Mouse (Mus musculus) testis, adult 2 months (tissue): Measurements from ENCODE around the gene Asrgl1. TPM values are rescaled to one million over a fixed set of nuclear protein-coding genes. Genes with fewer than 3 reads are reported as not detected.
"Not testable (repeated sequence)": the region's sequence is repeated elsewhere in the genome, so short reads cannot be mapped to it uniquely, and the experiment has no call there.

Source experiments
- H3K27ac ChIP-seq: fragments of 200-500 bp; 2 replicates; pipeline ENCODE4 v1.5.1; 2012; ENCODE audit warnings: low read depth, low read length; ENCODE audit not compliant: control insufficient read depth, insufficient read depth
- H3K27me3 ChIP-seq: fragments of 200-500 bp; 2 replicates; pipeline ENCODE4 v1.6.1; 2012; ENCODE audit warnings: mild to moderate bottlenecking, low read length, moderate library complexity; ENCODE audit not compliant: control insufficient read depth, insufficient read depth
- H3K36me3 ChIP-seq: fragments of 200-500 bp; 2 replicates; pipeline ENCODE4 v1.6.1; 2012; ENCODE audit warnings: mild to moderate bottlenecking, low read length; ENCODE audit not compliant: control insufficient read depth, insufficient read depth
- H3K4me1 ChIP-seq: fragments of 200-500 bp; 2 replicates; pipeline ENCODE4 v1.6.1; 2012; ENCODE audit warnings: low read length; ENCODE audit not compliant: control insufficient read depth, insufficient read depth
- H3K4me3 ChIP-seq: fragments of 200-500 bp; 2 replicates; pipeline ENCODE4 v1.5.1; 2012; ENCODE audit warnings: low read depth, mild to moderate bottlenecking, low read length, moderate library complexity, mixed read lengths; ENCODE audit not compliant: control insufficient read depth
- CTCF ChIP-seq: fragments of 200-500 bp; IDR thresholded peaks from 2 replicates; pipeline ENCODE4 v1.5.1; 2012; ENCODE audit warnings: low read depth, mild to moderate bottlenecking, inconsistent platforms, low read length, moderate library complexity; ENCODE audit not compliant: control insufficient read depth, insufficient read depth, insufficient replicate concordance
- POLR2A ChIP-seq: fragments of 200-500 bp; IDR thresholded peaks from 2 replicates; pipeline ENCODE4 v1.6.1; 2012; ENCODE audit warnings: low read depth, mild to moderate bottlenecking, inconsistent platforms, low read length, moderate library complexity; ENCODE audit not compliant: control insufficient read depth
- polyA plus RNA-seq: library from polyadenylated mRNA; depleted of rRNA; stranded (reverse); fragments of >200 nt; gene quantifications from 2 replicates; pipeline ENCODE4 v1.2.3, GENCODE M21; 2012; rRNA removed

Gene Asrgl1
- 232 and 259 TPM in 2 replicates for polyA plus RNA-seq

GRCm38 (mm10) chr19:9135512-9136331 is at the start of gene Asrgl1:
Gene Asrgl1, minus strand, starts transcription at chr19:9135636.
- peaks cover 4% of the 10 kb centered on the region for H3K4me1 ChIP-seq
- H3K36me3 ChIP-seq, result peaks cover 3% of the 10 kb centered on the region; the same call in 1 of the 2 replicates
- H3K27me3 ChIP-seq, result no peaks in the 10 kb centered on the region
- peak within 1 kb of the TSS; percentile 99 for H3K27ac ChIP-seq
- peak; percentile 99 for TF ChIP-seq POLR2A
- no peak for TF ChIP-seq CTCF
- H3K4me3 ChIP-seq, result peak within 1 kb of the TSS; percentile 96

GRCm38 (mm10) chr19:9146214-9146613 is 10.8 kb upstream of the Asrgl1 start:
- TF ChIP-seq POLR2A (no peak), CTCF (no peak)

GRCm38 (mm10) chr19:9143639-9144125 is 8.2 kb upstream of the Asrgl1 start:
- TF ChIP-seq CTCF, result no peak
- no peak for TF ChIP-seq POLR2A
- Histone ChIP-seq H3K4me1 (no peaks in the 10 kb centered on the region), H3K27me3 (no peaks in the 10 kb centered on the region), H3K27ac (no peak overlapping the region), H3K36me3 (no peaks in the 10 kb centered on the region), H3K4me3 (no peak overlapping the region)

More at GRCm38 (mm10) chr19:9146214-9146613, 10.8 kb upstream of the Asrgl1 start:
- Histone ChIP-seq H3K27ac (no peak overlapping the region), H3K36me3 (no peaks in the 10 kb centered on the region), H3K4me1 (no peaks in the 10 kb centered on the region), H3K27me3 (no peaks in the 10 kb centered on the region), H3K4me3 (no peak overlapping the region)

GRCm38 (mm10) chr19:9143230-9143629 is 7.8 kb upstream of the Asrgl1 start:
- Histone ChIP-seq H3K27me3 (no peaks in the 10 kb centered on the region), H3K4me3 (no peak overlapping the region), H3K36me3 (no peaks in the 10 kb centered on the region), H3K27ac (no peak overlapping the region), H3K4me1 (no peaks in the 10 kb centered on the region)
- TF ChIP-seq POLR2A, result no peak
- no peak for TF ChIP-seq CTCF

GRCm38 (mm10) chr19:9140361-9140760 is 4.9 kb upstream of the Asrgl1 start:
- not testable (repeated sequence) for H3K36me3 ChIP-seq, H3K4me1 ChIP-seq, H3K27ac ChIP-seq, H3K27me3 ChIP-seq, H3K4me3 ChIP-seq

GRCm38 (mm10) chr19:9137159-9137558 is 1.7 kb upstream of the Asrgl1 start:
- Histone ChIP-seq H3K36me3 (peaks cover 3% of the 10 kb centered on the region; the same call in 1 of the 2 replicates), H3K27ac (no peak overlapping the region), H3K27me3 (no peaks in the 10 kb centered on the region), H3K4me1 (peaks cover 4% of the 10 kb centered on the region), H3K4me3 (no peak overlapping the region)
- TF ChIP-seq POLR2A (no peak), CTCF (no peak)

GRCm38 (mm10) chr19:9134746-9135511 is 507 bp downstream of the Asrgl1 start:
- H3K36me3 ChIP-seq, result peaks cover 3% of the 10 kb centered on the region; the same call in 1 of the 2 replicates
- peak overlapping the region; percentile 99 for H3K27ac ChIP-seq
- no peaks in the 10 kb centered on the region for H3K27me3 ChIP-seq
- peaks cover 4% of the 10 kb centered on the region for H3K4me1 ChIP-seq
- H3K4me3 ChIP-seq, result peak overlapping the region; percentile 96
- TF ChIP-seq CTCF (no peak), POLR2A (peak; percentile 38; the same call in 1 of the 2 replicates)
